Mouse (Mus musculus) G1E (cell line): Measurements from ENCODE around the gene Man2b2.

Experiments
- CTCF ChIP-seq: IDR thresholded peaks from 2 replicates; pipeline ENCODE4 v1.5.1; 2012; ENCODE audit warnings: low read depth, low read length, inconsistent platforms, mixed read lengths
- GATA2 ChIP-seq: IDR thresholded peaks from 2 replicates; pipeline ENCODE4 v1.6.1; 2012; ENCODE audit warnings: low read depth, low read length, inconsistent platforms, borderline replicate concordance
- TAL1 ChIP-seq: conservative IDR thresholded peaks from 2 replicates; pipeline ENCODE4 v1.6.1; 2012; ENCODE audit warnings: low read depth, low read length, inconsistent platforms, mixed read lengths

DNA sequence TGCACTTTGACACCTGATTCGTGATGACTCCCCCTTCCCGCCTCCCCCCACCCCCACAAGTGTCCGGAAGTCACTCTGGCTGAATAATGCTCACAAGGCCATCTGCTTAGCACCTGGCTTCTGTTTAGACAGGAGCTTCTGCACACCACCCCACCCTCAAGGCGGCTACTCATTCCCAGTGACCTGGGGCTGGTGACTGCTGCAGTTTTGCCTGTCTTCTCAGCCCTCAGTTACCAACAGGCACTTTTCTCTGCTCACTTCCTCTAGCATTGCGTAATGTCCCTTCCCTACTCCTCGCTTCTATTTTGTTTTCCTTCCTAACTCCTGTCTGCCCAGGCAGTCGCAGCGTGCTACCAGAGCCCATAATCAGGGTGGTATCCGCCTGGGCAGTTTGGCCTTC, 38.6 kb downstream of the Man2b2 start:
- TF ChIP-seq TAL1, result no peak
- no peak for TF ChIP-seq CTCF
- no peak for TF ChIP-seq GATA2
